Mouse (Mus musculus) erythroblast, embryonic 14.5 days (primary cell): ENCODE results near the gene Opa1.

Source experiments
- GATA1 ChIP-seq: IDR thresholded peaks from 2 replicates; pipeline ENCODE4 v1.6.1; 2012; ENCODE audit warnings: low read length, inconsistent platforms, mixed read lengths
- TAL1 ChIP-seq: IDR thresholded peaks from 3 replicates; pipeline ENCODE4 v1.6.1; 2012; ENCODE audit warnings: low read length, inconsistent platforms, mixed read lengths

- no peak for TF ChIP-seq GATA1
- TF ChIP-seq TAL1: no peak
Observed at GRCm38 (mm10) chr16:29668451-29668850, 89.3 kb downstream of the Opa1 start.
